16 mouse cellular contexts compared by ENCODE assay signal in genomic region chr9:70174291-70174848, GRCm38 (mm10). TPM values are rescaled to one million over a fixed set of nuclear protein-coding genes. Genes with fewer than 3 reads are reported as not detected.
A peak's percentile ranks its signal among the peaks of the same experiment; 100 is the strongest.
DNase-seq lines count a peak whose midpoint lies in the region; ATAC-seq and TF ChIP-seq lines count a peak whose summit lies in the region.
"Had no signal": no experiment of that assay in that cellular context is flagged by ENCODE, and none has a peak within 500 bp of the region (broad histone marks: within the 10 kb centered on the region; RNA-seq: fewer than 3 reads in every experiment).

No protein-coding gene starts in this region.

- no peak for DNase-seq in neural tube, embryonic 10.5 days (ENCODE audit: extremely low spot score, low spot score)
- DNase-seq in embryonic facial prominence, embryonic 10.5 days (ENCODE audit: low spot score): no peak
- peak; percentile 12 for DNase-seq in retina, postnatal 1 day
- no peak for DNase-seq in layer of hippocampus, postnatal 14 days (ENCODE audit: low spot score in 2 of 2)
- DNase-seq in kidney, adult 11 months: no peak
- DNase-seq in liver, postnatal 0 days: no peak
- DNase-seq: adrenal gland, postnatal 10 days; gastrocnemius, adult 2 months; heart, postnatal 4 days; layer of hippocampus, postnatal 36 days; liver; right cerebral cortex, postnatal 14 days had no signal

- no peak overlapping the region for H3K4me3 ChIP-seq in neural tube, embryonic 13.5 days
- no peak overlapping the region for H3K4me3 ChIP-seq in embryonic facial prominence, embryonic 10.5 days
- no peak overlapping the region for H3K4me3 ChIP-seq in hindbrain, embryonic 15.5 days
- H3K4me3 ChIP-seq in liver, postnatal 0 days (ENCODE audit: low read depth, low read length): no peak overlapping the region
- H3K4me3 ChIP-seq: gastrocnemius, adult 2 months; lung, embryonic 15.5 days had no signal

- H3K9ac ChIP-seq in neural tube, embryonic 13.5 days: no peak overlapping the region
- H3K9ac ChIP-seq in hindbrain, embryonic 15.5 days: no peak overlapping the region
- no peak overlapping the region for H3K9ac ChIP-seq in liver, postnatal 0 days (replicated peaks)
- H3K9ac ChIP-seq: lung, embryonic 15.5 days had no signal

- H3K27me3 ChIP-seq in neural tube, embryonic 13.5 days: no peaks in the 10 kb centered on the region
- no peaks in the 10 kb centered on the region for H3K27me3 ChIP-seq in embryonic facial prominence, embryonic 10.5 days (replicated peaks; ENCODE audit: low read depth, poor library complexity, severe bottlenecking)
- H3K27me3 ChIP-seq in hindbrain, embryonic 15.5 days: no peaks in the 10 kb centered on the region
- H3K27me3 ChIP-seq in liver, postnatal 0 days (ENCODE audit: insufficient read depth, low read length): no peaks in the 10 kb centered on the region
- H3K27me3 ChIP-seq: lung, embryonic 15.5 days had no signal

- TF ChIP-seq CTCF in liver, postnatal 0 days (IDR thresholded peaks at IDR 0.05; ENCODE audit: low read depth): no peak

- WGBS in neural tube, embryonic 13.5 days: 55% methylated on average over 4 of the region's 4 CpGs
- WGBS in embryonic facial prominence, embryonic 10.5 days: 62% methylated on average over 4 of the region's 4 CpGs
- 37% methylated on average over 4 of the region's 4 CpGs for WGBS in hindbrain, embryonic 15.5 days
- 66% methylated on average over 4 of the region's 4 CpGs for WGBS in liver, postnatal 0 days (ENCODE audit: insufficient replicate concordance)

- H3K4me2 ChIP-seq in neural tube, embryonic 13.5 days: no peak overlapping the region
- H3K4me2 ChIP-seq in hindbrain, embryonic 15.5 days: no peak overlapping the region
- H3K4me2 ChIP-seq in liver, postnatal 0 days (ENCODE audit: low read depth, low read length): no peak overlapping the region
- H3K4me2 ChIP-seq: lung, embryonic 15.5 days had no signal

- no peaks in the 10 kb centered on the region for H3K9me3 ChIP-seq in neural tube, embryonic 13.5 days
- no peaks in the 10 kb centered on the region for H3K9me3 ChIP-seq in embryonic facial prominence, embryonic 10.5 days
- no peaks in the 10 kb centered on the region for H3K9me3 ChIP-seq in hindbrain, embryonic 15.5 days
- no peaks in the 10 kb centered on the region for H3K9me3 ChIP-seq in liver, postnatal 0 days (ENCODE audit: low read length)
- H3K9me3 ChIP-seq: lung, embryonic 15.5 days had no signal

- no peak for TF ChIP-seq EP300 in liver, postnatal 0 days (IDR thresholded peaks at IDR 0.05; ENCODE audit: low read depth)

- H3K4me1 ChIP-seq in neural tube, embryonic 13.5 days (replicated peaks): peaks cover 20% of the 10 kb centered on the region
- H3K4me1 ChIP-seq in embryonic facial prominence, embryonic 10.5 days: peaks cover 16% of the 10 kb centered on the region
- peaks cover 18% of the 10 kb centered on the region for H3K4me1 ChIP-seq in hindbrain, embryonic 15.5 days (replicated peaks)
- H3K4me1 ChIP-seq in liver, postnatal 0 days (ENCODE audit: insufficient read depth): no peaks in the 10 kb centered on the region
- H3K4me1 ChIP-seq: lung, embryonic 15.5 days had no signal

- H3K36me3 ChIP-seq in neural tube, embryonic 13.5 days: no peaks in the 10 kb centered on the region
- H3K36me3 ChIP-seq in embryonic facial prominence, embryonic 10.5 days (replicated peaks): no peaks in the 10 kb centered on the region
- no peaks in the 10 kb centered on the region for H3K36me3 ChIP-seq in hindbrain, embryonic 15.5 days
- no peaks in the 10 kb centered on the region for H3K36me3 ChIP-seq in liver, postnatal 0 days (replicated peaks; ENCODE audit: insufficient read depth, low read length)
- H3K36me3 ChIP-seq: lung, embryonic 15.5 days had no signal

- no peak for ATAC-seq in neural tube, embryonic 13.5 days (ENCODE audit: low read depth)
- 0 out of 2 replicates have a peak, but pooled peaks have one; percentile 23 for ATAC-seq in hindbrain, embryonic 15.5 days (ENCODE audit: low FRiP score, low read depth)
- no peak for ATAC-seq in liver, postnatal 0 days

- peak overlapping the region; percentile 73 for H3K27ac ChIP-seq in neural tube, embryonic 13.5 days (replicated peaks)
- peak overlapping the region; percentile 35 for H3K27ac ChIP-seq in embryonic facial prominence, embryonic 10.5 days (replicated peaks)
- peak overlapping the region; percentile 59 for H3K27ac ChIP-seq in hindbrain, embryonic 15.5 days (replicated peaks)
- H3K27ac ChIP-seq in liver, postnatal 0 days (ENCODE audit: low read depth): no peak overlapping the region
- H3K27ac ChIP-seq: gastrocnemius, adult 2 months; lung, embryonic 15.5 days had no signal

RNA-seq across cellular contexts. Expression of gene Fam81a, which starts 32.0 kb away (rescaled TPM):
- 5.1 TPM in 2 replicates for polyA plus RNA-seq in neural tube, embryonic 13.5 days (2015; fragmentation: Nextera tagmentation; extraction: Ambion mirVana)
- 1.9 and 2.6 TPM in 2 replicates for polyA plus RNA-seq in embryonic facial prominence, embryonic 10.5 days (2016; fragmentation: Nextera tagmentation; extraction: Ambion mirVana)
- 11.5 and 13.3 TPM in 2 replicates for polyA plus RNA-seq in hindbrain, embryonic 15.5 days (2015; fragmentation: Nextera tagmentation; extraction: Ambion mirVana)
- 100 to 1,000 TPM; 102 to 104 TPM for total RNA-seq in layer of hippocampus, postnatal 14 days (2021)
- polyA plus RNA-seq in liver, postnatal 0 days (2015; fragmentation: Nextera tagmentation; extraction: Ambion mirVana): 0.12 and 0.19 TPM in 2 replicates
- total RNA-seq: neutrophil, adult 5-6 weeks had no signal

RNA-seq across cellular contexts. Expression of gene Myo1e, which starts 32.8 kb away (rescaled TPM):
- 7.9 and 8.2 TPM in 2 replicates for polyA plus RNA-seq in neural tube, embryonic 13.5 days (2015; fragmentation: Nextera tagmentation; extraction: Ambion mirVana)
- 16.9 and 17.6 TPM in 2 replicates for polyA plus RNA-seq in embryonic facial prominence, embryonic 10.5 days (2016; fragmentation: Nextera tagmentation; extraction: Ambion mirVana)
- 9.0 and 9.1 TPM in 2 replicates for polyA plus RNA-seq in hindbrain, embryonic 15.5 days (2015; fragmentation: Nextera tagmentation; extraction: Ambion mirVana)
- 10 to 100 TPM in 1 of 2 experiments, 1 to 10 TPM in 1; 9.5 to 11.1 TPM for total RNA-seq in layer of hippocampus, postnatal 14 days (2021)
- 5.4 and 7.4 TPM in 2 replicates for polyA plus RNA-seq in liver, postnatal 0 days (2015; fragmentation: Nextera tagmentation; extraction: Ambion mirVana)
